Mouse (Mus musculus): ENCODE measurements around the gene Pank2.
"Not testable (repeated sequence)": the region's sequence is repeated elsewhere in the genome, so short reads cannot be mapped to it uniquely, and the experiment has no call there.

DNA sequence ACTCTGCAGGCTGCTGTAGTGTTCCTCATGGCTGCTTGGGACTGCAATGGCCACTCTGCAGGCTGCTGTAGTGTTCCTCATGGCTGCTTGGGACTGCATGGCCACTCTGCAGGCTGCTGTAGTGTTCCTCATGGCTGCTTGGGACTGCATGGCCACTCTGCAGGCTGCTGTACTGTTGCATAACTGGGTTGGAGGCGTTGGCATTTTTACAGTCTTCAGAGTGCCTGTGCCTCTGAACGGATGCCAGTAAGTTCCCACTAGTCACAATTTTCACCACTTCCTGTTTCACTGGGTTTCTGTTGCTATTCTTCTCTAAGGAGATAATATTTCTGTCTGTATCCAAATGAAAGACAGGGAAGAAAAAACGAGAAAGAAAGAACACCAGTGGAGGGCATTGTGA is 58.9 kb downstream of the Pank2 start:
- TF ChIP-seq CTCF (IDR thresholded peaks at IDR 0.05; ENCODE audit: control insufficient read depth, insufficient read depth, insufficient replicate concordance, low read depth, low read length); POLR2A (IDR thresholded peaks at IDR 0.05; ENCODE audit: control insufficient read depth, low read depth, low read length): not testable (repeated sequence)

Measured in testis, adult 2 months (tissue).